Mouse (Mus musculus) inflammation-experienced regulatory T-cells, adult 6 months (primary cell): ENCODE measurements around the gene Ctdnep1. TPM values are rescaled to one million over a fixed set of nuclear protein-coding genes. Genes with fewer than 3 reads are reported as not detected.
"Not testable (repeated sequence)": the region's sequence is repeated elsewhere in the genome, so short reads cannot be mapped to it uniquely, and the experiment has no call there.

Source experiments
- ATAC-seq: one replicate; pipeline ENCODE4 v1.8.0; 2017
- polyA plus RNA-seq, 3 experiments: library from polyadenylated mRNA; unstranded; fragments of 100-300 nt; shearing (Covaris generic); gene quantifications; one replicate each; pipeline ENCODE4 v1.2.1; 2017

The Ctdnep1 gene
- polyA plus RNA-seq, 3 experiments from 2014 or later = 25.8 to 35.6 (median 29.3) TPM

GRCm38 (mm10) chr11:70013408-70013807, 32.5 kb downstream of the Ctdnep1 start:
- ATAC-seq = no peak

GRCm38 (mm10) chr11:70014051-70014450, 33.1 kb downstream of the Ctdnep1 start:
- ATAC-seq = no peak

GRCm38 (mm10) chr11:70014880-70015558, 34.1 kb downstream of the Ctdnep1 start, which contains the start of gene Acadvl:
Gene Acadvl (minus strand): TSS chr11:70015411.
- peak; percentile 78 for ATAC-seq

- ATAC-seq = no peak
Observed at GRCm38 (mm10) chr11:70015677-70016076, 34.7 kb downstream of the Ctdnep1 start.

GRCm38 (mm10) chr11:70016177-70016576, 35.2 kb downstream of the Ctdnep1 start:
- ATAC-seq = not testable (repeated sequence)

- no peak for ATAC-seq
Observed at GRCm38 (mm10) chr11:70016669-70017068, 35.7 kb downstream of the Ctdnep1 start, which contains the start of gene Dlg4. Gene Dlg4 (plus strand): TSS chr11:70016942.

GRCm38 (mm10) chr11:70017199-70017767, 36.3 kb downstream of the Ctdnep1 start:
- ATAC-seq = no peak

- ATAC-seq = no peak
Observed at GRCm38 (mm10) chr11:70018131-70018990, 37.4 kb downstream of the Ctdnep1 start.

- ATAC-seq = no peak
Observed at GRCm38 (mm10) chr11:70019495-70020021, 38.6 kb downstream of the Ctdnep1 start.

GRCm38 (mm10) chr11:70020022-70020631, 39.2 kb downstream of the Ctdnep1 start:
- ATAC-seq = no peak

GRCm38 (mm10) chr11:70020731-70021263, 39.8 kb downstream of the Ctdnep1 start:
- peak; percentile 77 for ATAC-seq

GRCm38 (mm10) chr11:70021264-70022132, 40.5 kb downstream of the Ctdnep1 start:
- ATAC-seq = peak; percentile 69

GRCm38 (mm10) chr11:70023481-70024150, 42.7 kb downstream of the Ctdnep1 start:
- no peak for ATAC-seq

GRCm38 (mm10) chr11:70024151-70024514, 43.2 kb downstream of the Ctdnep1 start:
- no peak for ATAC-seq

- ATAC-seq = no peak
Observed at GRCm38 (mm10) chr11:70026689-70027088, 45.7 kb downstream of the Ctdnep1 start.

- ATAC-seq = no peak
Observed at GRCm38 (mm10) chr11:70027397-70027796, 46.4 kb downstream of the Ctdnep1 start.

GRCm38 (mm10) chr11:70028401-70029129, 47.6 kb downstream of the Ctdnep1 start:
- ATAC-seq = no peak

- peak; percentile 89 for ATAC-seq
Observed at GRCm38 (mm10) chr11:70029130-70029801, 48.3 kb downstream of the Ctdnep1 start.

GRCm38 (mm10) chr11:70029829-70030550, 49.0 kb downstream of the Ctdnep1 start:
- peak; percentile 38 for ATAC-seq
